Mouse (Mus musculus) intestine, embryonic 14.5 days (tissue): ENCODE results near the gene Vamp9. TPM values are rescaled to one million over a fixed set of nuclear protein-coding genes. Genes with fewer than 3 reads are reported as not detected.

Source experiments
- ATAC-seq: fragments of 200-750 bp; cut with Nextera tagmentation; replicated peaks from 2 replicates; pipeline ENCODE4 v1.8.0; 2017; ENCODE audit warnings: low read depth, moderate number of reproducible peaks, moderate TSS enrichment, moderate library complexity; ENCODE audit not compliant: low FRiP score, low TSS enrichment
- DNase-seq: peaks from one replicate; pipeline ENCODE4 v3.0.0-alpha.2; 2018; ENCODE audit warnings: low spot score
- H3K27ac ChIP-seq: fragments of 300-500 bp; sonication (generic); 2 replicates; pipeline ENCODE4 v1.5.1; 2014; ENCODE audit warnings: low read depth, mild to moderate bottlenecking, control low read depth
- H3K27me3 ChIP-seq: fragments of 300-500 bp; sonication (generic); replicated peaks from 2 replicates; pipeline ENCODE4 v1.6.1; 2014; ENCODE audit warnings: low read length, control low read depth; ENCODE audit not compliant: control insufficient read depth, insufficient read depth
- H3K36me3 ChIP-seq: fragments of 300-500 bp; sonication (generic); 2 replicates; pipeline ENCODE4 v1.6.1; 2014; ENCODE audit warnings: low read length, control low read depth; ENCODE audit not compliant: control insufficient read depth, insufficient read depth
- H3K4me1 ChIP-seq: fragments of 300-500 bp; sonication (generic); replicated peaks from 2 replicates; pipeline ENCODE4 v1.6.1; 2014; ENCODE audit warnings: low read length, control low read depth, mixed read lengths; ENCODE audit not compliant: control insufficient read depth, insufficient read depth
- H3K4me2 ChIP-seq: fragments of 300-500 bp; sonication (generic); 2 replicates; pipeline ENCODE4 v1.6.1; 2014; ENCODE audit warnings: low read length
- H3K4me3 ChIP-seq: fragments of 300-500 bp; sonication (generic); 2 replicates; pipeline ENCODE4 v1.5.1; 2014; ENCODE audit warnings: low read depth, low read length, control low read depth, mixed read lengths
- H3K9ac ChIP-seq: fragments of 300-500 bp; sonication (generic); 2 replicates; pipeline ENCODE4 v1.6.1; 2014; ENCODE audit warnings: mild to moderate bottlenecking, low read length
- H3K9me3 ChIP-seq: fragments of 300-500 bp; sonication (generic); 2 replicates; pipeline ENCODE4 v1.6.1; 2016; ENCODE audit warnings: low read length, control low read depth; ENCODE audit not compliant: control insufficient read depth
- WGBS: fragments of 180-500 bp; shearing (Covaris S2); extraction: QIAGEN DNeasy Blood & Tissue Kit; methylation state at CpG from one replicate; pipeline ENCODE4 v1.1.7; 2014; 5-methylcytosine and 5-hydroxymethylcytosine counted together
- polyA plus RNA-seq: library from polyadenylated mRNA; unstranded; fragments of >200 nt; fragmentation: Nextera tagmentation; extraction: Ambion mirVana; gene quantifications from 2 replicates; pipeline ENCODE4 v1.2.1, GENCODE M21; 2014

Vamp9 gene
- polyA plus RNA-seq: 0.23 and 0.48 TPM in 2 replicates

DNA sequence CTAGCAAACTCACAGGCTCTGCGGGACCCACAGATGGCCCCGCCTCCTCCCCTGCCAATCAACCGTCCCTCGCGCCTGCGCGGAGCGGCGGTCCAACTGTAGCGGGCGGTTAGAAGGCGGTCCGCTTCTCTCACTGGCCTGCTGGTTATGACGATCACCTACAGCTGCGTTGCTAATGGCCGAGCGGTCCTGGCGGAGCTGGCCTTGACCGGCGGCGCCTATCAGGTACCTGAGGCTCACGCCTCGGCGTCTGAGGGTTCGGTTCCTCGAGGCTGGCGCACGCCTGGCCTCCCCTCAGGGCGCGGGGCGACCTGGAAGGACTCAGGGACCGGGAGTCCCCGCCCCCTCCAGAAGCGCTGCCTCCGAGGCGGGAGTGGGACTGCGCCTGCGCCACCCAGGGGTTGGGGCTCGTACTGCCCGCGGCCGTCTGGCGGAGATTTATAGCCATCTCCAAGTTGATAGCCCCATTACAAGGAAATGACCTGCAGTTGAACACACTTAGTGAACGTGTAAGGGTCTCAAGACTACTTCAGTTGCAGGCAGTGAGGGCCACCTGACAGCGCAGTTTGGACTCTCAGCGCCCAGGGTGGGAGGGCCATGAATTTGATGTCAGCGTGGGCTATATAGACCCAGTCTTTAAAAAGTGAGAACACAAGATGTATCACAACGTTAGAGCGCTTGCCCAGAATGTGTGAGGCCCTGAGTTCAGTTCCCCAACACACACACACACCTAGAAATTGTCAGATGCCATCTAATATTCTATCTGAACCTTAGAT lies at the start of gene Vamp9:
Gene Vamp9, plus strand, starts transcription at position 74 of the 776 bp plus-strand sequence.
- WGBS: 12% methylated on average over 49 of the region's 49 CpGs
- DNase-seq (peak; percentile 96), ATAC-seq (peak; percentile 100)
- no peaks in the 10 kb centered on the region for H3K36me3 ChIP-seq
- no peaks in the 10 kb centered on the region for H3K9me3 ChIP-seq
- peak within 1 kb of the TSS; percentile 94 for H3K27ac ChIP-seq
- H3K27me3 ChIP-seq: no peaks in the 10 kb centered on the region
- H3K4me1 ChIP-seq: no peaks in the 10 kb centered on the region
- peak within 1 kb of the TSS; percentile 61 for H3K4me2 ChIP-seq
- peak within 1 kb of the TSS; percentile 66 for H3K9ac ChIP-seq
- H3K4me3 ChIP-seq: peak within 1 kb of the TSS; percentile 57

DNA sequence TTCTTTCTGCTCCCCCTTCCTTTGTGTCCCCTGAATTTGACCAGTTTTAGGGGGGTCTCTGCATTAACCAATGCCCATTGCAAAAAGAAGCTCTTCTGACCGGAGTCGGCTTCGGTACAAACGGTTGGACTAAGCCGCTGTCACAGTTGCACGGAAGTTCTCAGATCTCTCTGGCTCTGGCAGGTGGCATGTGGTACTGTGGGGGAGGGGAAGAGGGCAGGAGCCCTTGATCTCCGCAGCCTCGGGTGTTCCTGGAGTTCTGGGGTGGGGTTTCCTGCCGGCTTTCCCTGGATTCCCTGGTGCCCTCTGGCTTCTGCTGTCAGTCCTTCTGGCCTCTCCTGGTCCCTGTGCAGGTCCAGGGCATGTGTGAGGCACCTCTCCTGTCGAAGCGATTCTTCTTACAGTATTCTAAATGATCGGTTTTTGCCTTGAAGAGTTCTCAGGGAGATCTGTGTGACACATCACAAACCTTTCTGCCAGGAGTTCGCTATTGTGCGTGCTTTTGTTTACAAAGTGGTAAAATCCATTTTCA lies 48.9 kb upstream of the Vamp9 start:
- peaks cover 4% of the 10 kb centered on the region; the same call in 1 of the 2 replicates for H3K4me1 ChIP-seq
- no peak for ATAC-seq
- no peaks in the 10 kb centered on the region for H3K27me3 ChIP-seq
- H3K9me3 ChIP-seq: no peaks in the 10 kb centered on the region
- WGBS: 35% methylated on average over 14 of the region's 14 CpGs
- DNase-seq: no peak
- no peak overlapping the region for H3K9ac ChIP-seq
- H3K4me2 ChIP-seq: no peak overlapping the region
- H3K36me3 ChIP-seq: no peaks in the 10 kb centered on the region
- no peak overlapping the region for H3K27ac ChIP-seq
- H3K4me3 ChIP-seq: no peak overlapping the region

DNA sequence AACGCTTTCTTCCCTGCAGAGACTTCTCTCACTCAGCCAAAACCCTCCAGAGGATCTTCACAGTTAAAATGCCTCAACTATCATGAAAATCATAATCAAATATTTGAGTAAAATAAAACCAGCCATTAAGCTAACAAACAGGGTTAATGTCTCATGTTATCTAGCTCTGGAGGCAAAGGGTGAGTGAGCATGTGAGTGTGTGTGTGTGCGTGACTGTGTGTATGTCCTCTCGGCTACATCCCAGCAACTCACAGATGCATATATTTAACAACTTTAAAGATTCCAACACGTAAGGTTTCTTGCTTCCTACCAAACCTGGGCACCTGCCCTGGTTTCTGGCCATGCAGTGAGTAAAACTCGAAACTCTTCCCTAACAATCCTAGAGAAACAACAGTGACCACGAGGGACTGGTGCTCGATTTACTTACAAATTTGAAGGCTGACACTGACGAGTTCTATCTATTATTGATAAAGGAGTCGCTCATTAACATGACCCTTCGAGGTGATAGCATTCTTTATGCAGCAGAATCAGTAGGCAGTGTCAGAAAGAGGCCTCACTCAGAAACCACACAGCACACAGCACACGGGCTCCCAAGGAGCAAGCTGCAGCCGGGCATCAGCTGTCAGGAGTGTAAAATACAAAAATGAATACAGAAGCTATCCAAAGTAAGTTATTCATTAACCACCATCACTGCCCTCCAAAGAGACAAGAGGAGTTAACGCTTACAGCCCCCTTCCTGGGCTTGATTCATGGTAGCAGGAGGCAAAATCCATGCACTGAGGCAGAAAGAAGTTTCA lies 46.2 kb upstream of the Vamp9 start:
- Histone ChIP-seq H3K4me2 (no peak overlapping the region), H3K4me3 (no peak overlapping the region), H3K9me3 (no peaks in the 10 kb centered on the region), H3K9ac (no peak overlapping the region), H3K4me1 (peaks cover 4% of the 10 kb centered on the region; the same call in 1 of the 2 replicates), H3K36me3 (no peaks in the 10 kb centered on the region), H3K27ac (no peak overlapping the region), H3K27me3 (no peaks in the 10 kb centered on the region)
- 58% methylated on average over 13 of the region's 13 CpGs for WGBS
- ATAC-seq (0 out of 2 replicates have a peak, but pooled peaks have one; percentile 19), DNase-seq (no peak)

GRCm38 (mm10) chr5:99861816-99862215 lies 44.2 kb upstream of the Vamp9 start:
- ATAC-seq (no peak), DNase-seq (no peak)
- WGBS: 80% methylated on average over 6 of the region's 6 CpGs
- H3K4me1 ChIP-seq: peaks cover 4% of the 10 kb centered on the region; the same call in 1 of the 2 replicates
- H3K36me3 ChIP-seq: no peaks in the 10 kb centered on the region
- no peak overlapping the region for H3K27ac ChIP-seq
- no peak overlapping the region for H3K4me2 ChIP-seq
- no peaks in the 10 kb centered on the region for H3K9me3 ChIP-seq
- H3K9ac ChIP-seq: no peak overlapping the region
- no peak overlapping the region for H3K4me3 ChIP-seq
- no peaks in the 10 kb centered on the region for H3K27me3 ChIP-seq

DNA sequence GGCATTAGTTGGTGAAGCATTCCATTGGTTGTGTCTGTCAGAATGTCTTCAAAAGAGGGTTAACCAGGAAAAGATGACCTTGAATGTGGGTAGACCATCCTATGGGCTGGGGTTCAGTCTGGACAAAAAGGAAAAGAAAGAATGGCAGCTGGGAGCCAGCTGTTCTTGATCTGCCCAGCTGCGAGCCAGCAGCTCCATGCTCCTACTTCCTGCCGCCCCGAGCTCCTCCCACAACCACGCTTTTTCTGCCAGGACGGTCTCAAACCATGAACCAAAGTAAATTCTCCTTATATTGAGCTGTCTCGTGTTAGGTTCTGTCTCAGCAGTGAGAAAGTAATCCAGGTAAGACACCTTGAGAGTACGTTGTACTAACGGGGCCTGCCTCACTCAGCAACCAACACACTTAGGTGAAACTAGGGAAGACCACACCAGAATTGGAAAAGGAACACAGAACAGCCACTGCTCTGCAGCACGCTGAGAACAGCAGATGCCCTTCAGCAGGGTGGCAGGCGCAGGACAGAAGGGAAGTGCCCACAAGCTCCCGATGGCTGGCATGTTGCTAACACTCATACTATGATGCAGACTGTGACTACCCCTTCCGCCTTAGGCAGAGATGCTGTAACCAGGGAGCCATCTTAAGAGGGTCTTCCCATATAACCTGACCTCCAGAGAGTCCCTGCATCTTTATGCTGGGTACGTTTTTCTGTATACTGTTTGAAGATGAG lies 42.2 kb upstream of the Vamp9 start:
- Histone ChIP-seq H3K27ac (no peak overlapping the region), H3K27me3 (no peaks in the 10 kb centered on the region), H3K9me3 (no peaks in the 10 kb centered on the region), H3K36me3 (no peaks in the 10 kb centered on the region), H3K4me1 (peaks cover 4% of the 10 kb centered on the region; the same call in 1 of the 2 replicates), H3K4me2 (no peak overlapping the region), H3K9ac (no peak overlapping the region), H3K4me3 (no peak overlapping the region)
- DNase-seq: no peak
- ATAC-seq: no peak
- WGBS: 67% methylated on average over 13 of the region's 13 CpGs

- H3K4me1 ChIP-seq: no peaks in the 10 kb centered on the region
- no peak overlapping the region for H3K4me3 ChIP-seq
- H3K27me3 ChIP-seq: no peaks in the 10 kb centered on the region
- DNase-seq (no peak), ATAC-seq (no peak)
- WGBS: 94% methylated on average over 1 of the region's 1 CpGs
- no peak overlapping the region for H3K4me2 ChIP-seq
- H3K9me3 ChIP-seq: no peaks in the 10 kb centered on the region
- H3K36me3 ChIP-seq: no peaks in the 10 kb centered on the region
- no peak overlapping the region for H3K9ac ChIP-seq
- H3K27ac ChIP-seq: no peak overlapping the region
Observed at GRCm38 (mm10) chr5:99865779-99866178, 40.3 kb upstream of the Vamp9 start.

DNA sequence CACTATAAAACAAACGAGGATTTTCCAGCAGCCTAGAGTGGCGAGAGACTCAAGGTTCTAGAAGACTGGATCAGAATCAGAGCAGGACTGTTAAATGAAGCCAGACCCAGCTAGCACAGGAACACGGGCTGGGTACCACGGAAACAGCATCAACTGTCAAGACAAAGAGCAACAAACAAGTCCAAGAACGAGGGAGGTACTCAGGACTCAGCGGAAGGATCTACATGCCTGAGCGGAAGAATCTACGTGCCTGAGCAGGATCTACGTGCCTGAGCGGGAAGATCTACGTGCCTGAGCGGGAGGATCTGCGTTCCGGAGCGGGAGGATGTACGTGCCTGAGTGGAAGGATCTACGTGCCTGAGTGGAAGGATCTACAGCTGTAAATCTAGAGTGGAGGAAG lies 37.8 kb upstream of the Vamp9 start:
- H3K36me3 ChIP-seq: no peaks in the 10 kb centered on the region
- DNase-seq (no peak), ATAC-seq (no peak)
- WGBS: 94% methylated on average over 17 of the region's 17 CpGs
- H3K4me1 ChIP-seq: no peaks in the 10 kb centered on the region
- H3K4me3 ChIP-seq: no peak overlapping the region
- H3K9me3 ChIP-seq: no peaks in the 10 kb centered on the region
- no peaks in the 10 kb centered on the region for H3K27me3 ChIP-seq
- H3K4me2 ChIP-seq: no peak overlapping the region
- H3K9ac ChIP-seq: no peak overlapping the region
- H3K27ac ChIP-seq: no peak overlapping the region

DNA sequence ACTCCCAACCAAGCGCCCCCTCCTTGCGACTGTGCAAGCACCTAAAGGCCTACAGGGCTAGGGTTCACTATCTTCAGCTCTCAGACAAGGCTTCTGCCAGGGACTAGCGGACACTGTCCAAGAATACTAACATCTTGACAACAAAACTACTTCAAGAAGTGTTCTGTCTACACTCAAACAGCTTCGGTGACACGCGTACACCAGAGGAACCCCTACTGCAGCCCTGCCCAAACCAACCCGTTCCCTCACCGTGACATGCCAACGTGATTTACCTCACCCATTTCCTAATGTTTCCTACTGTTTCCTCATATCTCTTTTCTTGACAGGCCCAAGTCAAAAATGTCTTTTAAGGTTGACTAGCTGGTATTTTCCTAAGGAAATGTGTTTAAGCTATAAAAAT lies 37.1 kb upstream of the Vamp9 start:
- Histone ChIP-seq H3K4me3 (no peak overlapping the region), H3K36me3 (no peaks in the 10 kb centered on the region), H3K4me1 (no peaks in the 10 kb centered on the region), H3K4me2 (no peak overlapping the region), H3K27ac (no peak overlapping the region), H3K9me3 (no peaks in the 10 kb centered on the region), H3K9ac (no peak overlapping the region), H3K27me3 (no peaks in the 10 kb centered on the region)
- ATAC-seq (no peak), DNase-seq (no peak)
- 82% methylated on average over 9 of the region's 9 CpGs for WGBS
